Mouse (Mus musculus): ENCODE measurements around the gene Vps8. TPM values are rescaled to one million over a fixed set of nuclear protein-coding genes. Genes with fewer than 3 reads are reported as not detected.

Vps8 gene
- total RNA-seq, 4 experiments from 2014 or later = 19.5 to 29.1 (median 23.9) TPM

DNA sequence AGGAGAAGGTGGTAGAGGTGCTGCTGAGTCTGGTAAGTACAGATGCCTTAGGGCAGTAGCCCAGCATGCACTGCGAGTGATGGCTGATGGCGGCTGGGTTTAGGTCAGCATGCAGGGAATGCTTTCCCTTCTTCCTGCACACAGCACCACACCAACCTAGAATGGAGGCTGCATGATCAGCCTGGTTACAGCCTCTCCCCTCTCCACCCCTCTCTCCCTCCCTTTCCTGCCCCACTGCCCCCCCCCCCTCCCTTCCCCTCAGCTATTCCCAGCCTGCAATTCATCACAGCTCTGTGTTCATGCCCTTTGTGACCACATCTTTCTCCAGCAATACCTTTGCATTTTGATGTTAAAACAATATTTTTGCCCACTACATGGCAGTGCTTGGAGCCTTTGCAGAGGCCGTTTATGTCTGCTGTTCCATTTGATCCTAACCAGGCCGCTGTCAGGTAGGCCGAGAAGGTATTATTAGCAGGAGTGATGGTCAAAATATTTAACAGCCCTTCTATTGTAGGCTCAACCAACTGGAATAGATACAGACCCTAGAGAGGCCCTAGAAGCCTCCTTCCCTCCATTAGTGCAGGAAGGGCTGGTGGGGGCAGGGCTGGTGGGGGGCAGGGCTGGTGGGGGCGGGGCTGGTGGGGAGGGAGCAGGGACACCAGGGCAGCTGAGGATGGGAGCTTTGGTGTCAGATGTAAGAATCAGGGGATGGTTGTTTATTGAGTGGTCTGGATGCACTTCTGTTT, 17.5 kb upstream of the Vps8 start:
- no peak for DNase-seq

GRCm38 (mm10) chr16:21406136-21406535, 16.8 kb upstream of the Vps8 start:
- no peak for DNase-seq

DNA sequence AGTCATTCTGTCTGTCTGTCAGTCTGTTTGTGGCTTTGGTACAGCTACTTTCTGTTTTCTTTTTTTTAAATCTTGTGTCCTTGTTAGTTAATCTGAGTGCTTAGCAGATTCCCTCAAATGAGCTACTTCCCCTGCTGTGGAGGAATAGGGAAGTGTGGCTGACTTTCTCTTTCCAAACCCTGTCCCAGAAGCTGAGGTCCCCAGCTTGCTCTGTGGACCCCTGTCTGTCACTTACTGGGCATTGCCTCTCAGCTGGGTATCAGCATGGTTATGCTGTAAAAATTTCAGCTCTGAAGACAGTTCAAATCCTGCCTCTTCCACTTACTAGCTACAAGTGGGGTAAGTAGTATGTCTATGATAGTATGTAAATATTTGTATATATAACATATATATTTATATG, 11.1 kb upstream of the Vps8 start:
- DNase-seq = no peak

GRCm38 (mm10) chr16:21412593-21413047, 10.3 kb upstream of the Vps8 start:
- DNase-seq = peak; percentile 42

GRCm38 (mm10) chr16:21413819-21414218, 9.1 kb upstream of the Vps8 start:
- DNase-seq = no peak

DNA sequence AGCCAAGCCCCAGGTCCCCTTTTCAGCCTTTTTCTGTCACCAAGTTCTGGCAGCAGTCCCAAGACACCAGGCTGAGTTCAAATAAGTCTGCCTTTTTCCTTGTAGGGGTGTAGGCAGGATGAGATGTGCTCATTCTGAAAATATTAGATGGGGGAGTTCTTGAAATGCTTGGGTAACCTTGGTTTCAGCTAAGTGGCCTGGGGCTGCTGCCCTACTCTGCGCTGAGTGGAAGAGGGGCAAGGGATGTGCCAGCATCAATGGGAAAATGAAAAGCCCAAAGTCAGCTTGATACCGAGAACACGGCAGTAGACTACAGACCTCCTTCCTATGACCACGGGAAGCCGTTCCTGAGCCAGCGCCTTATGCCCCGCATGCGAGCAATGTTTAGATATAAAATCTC, 7.8 kb upstream of the Vps8 start:
- no peak for DNase-seq

- DNase-seq = no peak
Observed at GRCm38 (mm10) chr16:21418012-21418411, 4.9 kb upstream of the Vps8 start.

DNA sequence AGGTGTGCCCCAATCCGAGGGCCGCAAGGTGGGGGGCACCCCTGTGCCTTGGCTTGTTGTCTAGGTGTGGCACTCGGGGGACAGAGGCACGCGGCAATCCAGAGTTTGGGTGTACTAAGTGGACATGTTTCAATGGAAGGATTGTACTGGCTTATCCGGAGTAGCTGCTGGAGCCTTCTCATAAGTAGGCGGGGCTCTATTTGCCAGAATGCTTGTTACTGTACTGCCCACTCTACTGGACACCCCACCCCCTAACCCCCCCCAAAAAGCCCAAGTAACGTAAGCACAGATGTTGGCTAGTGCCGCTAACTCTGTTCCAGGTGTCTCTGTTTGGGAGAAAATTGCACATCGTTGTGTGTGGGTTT, 610 bp downstream of the Vps8 start:
- DNase-seq = no peak

DNA sequence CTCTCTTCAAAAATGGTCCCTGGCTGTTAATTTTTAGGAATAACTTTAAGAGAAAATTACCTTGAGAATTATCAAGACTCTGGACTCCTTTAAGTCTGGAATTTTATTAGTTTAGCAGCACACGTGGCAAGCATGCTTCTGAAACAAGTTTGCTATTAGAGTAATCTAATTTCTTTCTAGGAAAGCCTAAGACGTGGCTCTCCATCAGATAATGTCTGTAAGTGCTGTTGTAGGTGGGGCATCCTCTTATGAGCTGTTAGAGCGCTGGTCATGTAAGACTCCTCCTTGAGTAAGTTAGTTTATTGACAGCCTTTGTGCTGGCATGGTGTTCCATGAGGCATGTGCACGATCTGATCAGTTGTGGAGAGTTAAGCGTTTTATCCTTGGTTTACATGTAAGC, 5.2 kb downstream of the Vps8 start:
- DNase-seq = no peak

DNA sequence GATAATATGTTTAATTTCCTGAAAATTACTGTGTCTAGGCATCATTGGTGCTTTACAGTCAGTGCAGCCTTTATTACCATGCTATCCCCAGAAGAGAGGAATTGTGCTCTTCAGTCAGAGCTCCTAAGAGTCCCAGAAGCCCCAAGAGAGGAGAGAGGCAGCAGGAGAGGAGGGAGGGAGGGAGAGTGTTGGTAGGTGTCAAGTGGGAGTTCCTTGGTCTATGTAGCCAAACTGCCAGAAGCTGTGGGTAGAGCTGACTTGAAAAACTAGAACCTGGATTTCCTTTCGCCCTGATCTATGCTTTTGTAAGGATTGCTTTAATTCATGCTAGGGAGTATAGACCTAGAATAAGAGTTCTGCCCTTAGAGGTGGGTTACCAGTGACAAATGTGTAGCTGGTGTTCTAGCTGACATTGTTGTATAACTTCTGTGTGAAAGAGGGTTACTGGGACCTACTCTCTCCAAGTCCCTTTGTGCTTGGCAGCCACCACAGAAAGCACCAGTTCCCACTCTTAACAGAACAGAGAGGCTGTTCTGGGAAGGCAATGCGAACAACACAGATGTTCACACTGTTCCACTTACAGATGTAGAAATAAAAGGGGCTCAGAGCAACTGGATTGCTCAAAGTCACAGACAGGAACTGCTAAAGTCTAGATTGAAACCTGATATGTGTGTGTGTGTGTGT, 7.6 kb downstream of the Vps8 start:
- DNase-seq = no peak

GRCm38 (mm10) chr16:21431614-21432013, 8.7 kb downstream of the Vps8 start:
- DNase-seq = no peak

GRCm38 (mm10) chr16:21433543-21433942, 10.6 kb downstream of the Vps8 start:
- DNase-seq = no peak

DNA sequence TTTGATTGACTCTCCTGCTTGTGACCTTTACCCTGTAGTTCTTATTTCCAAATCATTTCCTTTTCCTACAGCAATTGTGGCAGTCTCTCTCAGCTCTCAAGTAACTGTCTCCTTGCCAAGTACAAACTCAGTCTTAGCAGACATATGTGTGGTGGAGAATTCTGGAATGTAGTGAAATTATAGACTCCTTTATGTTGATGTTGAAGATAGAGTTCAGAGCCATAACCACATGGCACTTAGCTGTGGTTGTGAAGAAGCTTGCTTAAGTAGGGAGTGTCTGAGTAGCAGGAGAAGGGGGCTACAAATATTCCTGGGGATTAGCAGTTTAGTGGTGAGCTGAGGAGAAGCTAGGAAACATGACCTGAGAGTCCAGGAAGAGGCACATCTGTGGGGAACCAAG, 18.1 kb downstream of the Vps8 start:
- DNase-seq = no peak

- no peak for DNase-seq
Observed at GRCm38 (mm10) chr16:21445026-21445625, 22.2 kb downstream of the Vps8 start.

DNA sequence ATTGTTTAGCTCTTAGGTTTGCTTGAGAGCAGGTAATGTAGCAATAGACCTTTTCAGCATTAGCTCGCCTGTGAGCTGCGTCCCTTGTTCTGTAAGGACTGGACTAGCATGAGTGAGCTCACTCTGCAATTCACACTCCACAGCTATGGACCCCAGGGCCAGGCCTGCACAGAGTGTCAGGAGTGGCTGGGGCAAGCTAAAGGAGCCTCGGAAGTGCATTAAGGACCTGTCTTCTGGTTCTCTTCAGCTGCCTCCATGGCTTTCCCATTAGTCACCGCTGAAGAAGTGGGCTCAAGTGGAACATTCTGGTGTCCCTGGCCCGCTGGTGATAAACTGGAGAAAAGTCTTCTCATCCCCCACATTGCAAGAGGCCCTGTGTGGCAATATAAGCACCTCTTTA, 24.5 kb downstream of the Vps8 start:
- DNase-seq = no peak

DNA sequence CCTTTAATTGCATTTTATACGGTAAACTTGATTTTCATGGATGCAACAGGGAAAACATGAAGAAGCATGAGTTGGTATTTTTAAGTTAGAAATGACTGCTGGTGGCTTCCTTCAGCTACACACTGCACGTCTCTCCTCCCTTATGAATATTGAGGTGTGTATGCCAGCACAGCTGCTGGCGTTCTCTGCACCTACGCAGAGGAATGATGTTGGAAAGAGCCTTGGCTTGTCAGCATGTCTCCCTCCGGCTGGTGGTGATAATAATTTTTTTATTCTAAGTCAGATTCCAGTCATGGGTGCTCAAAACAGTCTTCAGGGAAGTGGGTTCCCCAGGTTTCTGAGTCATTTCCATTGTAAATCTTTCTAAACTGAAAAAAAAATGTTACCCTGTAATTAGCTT, 25.5 kb downstream of the Vps8 start:
- no peak for DNase-seq

DNA sequence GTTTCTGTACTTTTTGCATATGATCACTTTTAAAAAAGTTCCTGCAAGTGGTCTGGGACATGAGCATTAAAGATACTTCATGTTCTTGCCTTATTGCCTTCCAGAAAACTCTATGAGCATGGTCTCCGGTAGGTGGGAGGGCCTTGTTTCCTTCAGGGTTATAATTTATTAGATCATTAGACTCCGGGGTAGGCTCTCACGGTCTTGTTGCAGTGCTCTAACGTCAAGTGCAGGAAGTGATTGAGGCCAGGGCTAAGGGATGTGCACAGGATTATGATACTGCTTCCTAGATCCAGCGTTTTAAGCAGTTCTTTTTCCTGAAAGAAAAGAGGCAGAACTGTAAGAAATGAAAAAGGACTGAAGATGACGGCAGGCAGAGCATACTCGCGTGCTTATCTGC, 27.0 kb downstream of the Vps8 start:
- DNase-seq = no peak

DNA sequence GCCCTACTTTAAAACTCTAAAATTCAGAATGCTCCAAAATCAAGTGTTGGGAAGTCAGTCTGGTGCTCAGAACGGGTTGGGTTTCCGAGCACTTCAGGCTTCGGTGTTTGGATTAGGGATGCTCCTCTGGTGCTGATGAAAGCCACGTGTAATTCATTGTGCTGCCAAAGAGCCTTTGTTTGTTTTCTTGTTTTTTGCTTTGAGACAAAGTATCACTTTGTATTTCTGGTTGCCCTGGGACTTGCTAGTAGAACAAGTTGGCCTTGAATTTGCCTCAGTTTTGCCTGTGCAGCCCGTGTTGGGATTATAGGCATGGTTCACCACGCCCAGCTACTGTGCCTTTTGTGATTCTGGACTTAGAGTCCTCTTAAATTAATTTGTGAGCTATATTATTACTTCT, 29.7 kb downstream of the Vps8 start:
- DNase-seq = no peak

DNA sequence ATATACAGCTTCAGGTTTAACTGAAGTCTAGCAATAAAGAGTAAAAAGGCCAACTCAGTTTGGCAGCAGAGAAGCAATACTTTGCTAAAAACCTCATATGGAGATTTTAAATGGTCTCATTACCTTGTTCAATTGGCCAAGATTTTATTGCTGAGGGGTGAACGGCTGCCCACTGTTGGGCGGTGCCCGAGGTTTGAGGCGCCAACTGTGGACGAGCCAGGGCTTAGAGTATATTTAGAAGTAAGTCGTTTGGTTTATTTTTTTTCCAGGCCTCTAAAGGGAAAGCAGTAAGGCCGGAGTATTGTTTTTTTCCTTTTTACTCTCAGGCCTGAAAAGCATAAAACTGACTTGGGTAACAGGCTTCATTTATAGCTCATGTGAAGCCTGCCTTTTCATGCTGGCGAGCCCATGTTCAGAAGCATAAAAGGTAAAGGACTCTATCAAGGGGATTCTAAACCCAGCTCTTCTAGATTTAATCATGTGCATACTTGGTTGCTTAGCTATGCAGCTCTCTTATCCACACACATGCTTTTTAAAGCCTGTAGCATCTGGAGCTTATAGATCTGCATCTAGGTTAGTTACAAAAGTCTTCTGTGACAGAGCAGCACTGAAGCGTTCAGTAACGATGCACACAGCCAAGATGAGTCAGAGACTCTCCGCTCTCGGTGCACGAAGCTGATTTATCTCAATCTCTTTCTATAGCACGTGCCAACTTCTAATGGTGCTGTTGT, 34.9 kb downstream of the Vps8 start:
- DNase-seq = no peak

DNA sequence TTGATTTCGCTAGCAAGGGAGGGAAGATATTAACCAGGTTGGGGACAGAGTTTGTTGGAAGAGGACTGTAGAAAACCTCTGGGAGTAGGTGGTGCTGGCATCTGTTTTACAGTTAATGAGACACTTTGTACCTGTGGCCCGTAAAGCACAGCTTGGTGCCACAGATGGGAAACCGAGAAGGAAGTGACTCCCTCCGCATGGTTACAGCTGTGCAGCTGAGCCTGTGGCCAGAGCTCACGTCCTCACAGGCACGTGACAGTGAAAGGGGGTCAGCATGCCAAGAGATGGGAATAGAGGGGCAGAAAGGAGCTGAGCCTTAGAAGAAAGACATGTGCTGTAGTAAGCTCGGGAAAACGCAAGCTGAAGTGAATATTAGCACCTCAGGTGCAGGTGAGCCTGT, 43.0 kb downstream of the Vps8 start:
- DNase-seq = no peak

GRCm38 (mm10) chr16:21470416-21470815, 47.5 kb downstream of the Vps8 start:
- no peak for DNase-seq

- DNase-seq = no peak
Observed at GRCm38 (mm10) chr16:21477074-21477473, 54.2 kb downstream of the Vps8 start.

GRCm38 (mm10) chr16:21478376-21478775, 55.5 kb downstream of the Vps8 start:
- no peak for DNase-seq
